Mouse (Mus musculus): ENCODE measurements around the gene Sh3d19.
A peak's percentile ranks its signal among the peaks of the same experiment; 100 is the strongest.

DNA sequence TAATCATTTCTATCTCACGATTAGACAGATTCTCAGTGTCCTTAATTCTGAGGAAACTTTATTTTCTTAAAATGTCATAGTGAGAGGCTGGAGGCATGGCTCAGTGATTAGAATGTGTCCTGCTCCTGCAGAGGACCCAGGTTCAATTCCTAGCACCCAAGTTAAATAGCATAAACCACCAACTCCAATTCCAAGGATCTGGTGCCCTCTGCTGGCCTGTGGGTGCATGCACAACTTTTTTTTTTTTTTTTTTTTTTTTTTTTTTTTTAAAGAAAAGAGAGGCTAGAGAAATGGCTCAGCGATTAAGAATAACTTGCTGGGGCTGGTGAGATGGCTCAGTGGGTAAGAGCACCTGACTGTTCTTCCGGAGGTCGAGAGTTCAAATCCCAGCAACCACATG lies 146.0 kb downstream of the Sh3d19 start:
- TF ChIP-seq POLR2A (IDR thresholded peaks at IDR 0.05; ENCODE audit: low read depth, low read length) (no peak), CTCF (conservative IDR thresholded peaks at IDR 0.05; ENCODE audit: insufficient read depth, insufficient read length, low read depth, low read length) (peak; percentile 35)

All from kidney, adult 2 months (tissue).